Mouse (Mus musculus): Measurements from ENCODE around the gene Selenoo.
A peak's percentile ranks its signal among the peaks of the same experiment; 100 is the strongest.

The Selenoo gene

DNA sequence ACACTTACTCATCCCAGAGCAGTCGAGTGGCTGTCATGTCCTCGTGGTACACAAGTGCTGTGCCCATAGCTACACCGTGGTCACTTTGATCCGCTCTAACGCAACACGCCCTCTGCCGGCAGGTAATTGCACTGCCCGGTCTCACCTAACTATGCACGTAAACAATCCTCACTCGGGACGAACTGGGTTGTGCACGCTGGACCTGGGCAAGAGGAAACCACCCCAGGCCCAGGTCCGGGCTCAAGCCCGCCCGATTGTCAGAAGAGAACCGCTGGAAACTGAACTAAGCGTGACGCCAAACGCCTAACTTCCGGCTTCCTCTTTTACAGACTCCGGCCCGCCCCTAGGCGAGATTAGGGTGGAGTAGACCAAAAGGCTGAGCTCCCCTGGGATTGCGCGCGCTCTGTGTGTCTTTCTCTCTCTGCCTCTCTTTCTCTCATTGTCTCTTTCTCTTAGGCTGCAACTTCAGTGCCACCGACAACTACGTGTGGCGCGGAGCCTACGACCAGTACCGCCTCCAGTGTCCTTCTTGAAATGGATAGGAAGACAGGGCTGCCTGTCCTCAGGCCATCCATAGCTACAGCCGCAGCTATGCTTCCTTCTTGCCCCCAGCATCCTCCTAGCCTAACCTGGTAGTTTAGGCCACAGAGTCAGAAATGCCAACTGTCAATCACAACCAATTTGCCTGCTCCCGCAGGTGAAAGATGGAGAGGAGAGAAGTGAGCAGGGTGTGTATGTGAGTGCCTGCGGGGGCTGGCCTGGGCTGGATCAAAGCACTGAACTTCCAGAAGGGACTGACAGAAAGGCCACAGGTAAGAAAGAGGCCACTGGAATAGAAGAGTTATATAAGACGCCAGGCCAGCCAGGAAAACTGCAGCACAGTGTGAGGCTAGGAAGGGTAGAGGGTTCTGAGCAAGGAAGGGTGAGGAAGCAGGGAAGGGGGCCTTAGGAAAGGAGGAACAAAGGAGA is 39.8 kb downstream of the Selenoo start, which contains the start of gene Hdac10:
Gene Hdac10 (minus strand): TSS at position 319 of the 969 bp plus-strand sequence.
- peak; percentile 86 for DNase-seq

DNA sequence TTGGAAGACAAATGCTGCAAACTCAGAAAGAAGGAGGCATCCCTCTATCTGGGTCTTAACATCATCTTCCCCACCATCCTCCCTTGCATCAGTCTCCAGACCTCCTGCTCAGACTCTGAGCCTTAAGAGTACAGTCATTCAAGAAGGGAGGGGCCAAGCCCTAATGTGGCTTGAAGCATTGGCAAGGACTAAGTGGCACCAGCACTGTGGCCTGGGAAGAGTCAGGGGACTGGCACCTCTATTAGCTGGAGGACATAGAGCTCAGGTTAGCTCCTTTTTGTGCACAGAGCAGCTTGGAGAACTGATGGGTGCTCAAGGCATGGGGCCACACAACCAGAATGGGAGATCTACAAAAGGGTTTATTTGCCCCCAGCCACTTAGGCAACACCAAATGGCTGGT is 41.4 kb downstream of the Selenoo start:
- no peak for DNase-seq

- peak; percentile 31 for DNase-seq
These were observed 42.4 kb downstream of the Selenoo start for GRCm38 (mm10) chr15:89131316-89131715.

DNA sequence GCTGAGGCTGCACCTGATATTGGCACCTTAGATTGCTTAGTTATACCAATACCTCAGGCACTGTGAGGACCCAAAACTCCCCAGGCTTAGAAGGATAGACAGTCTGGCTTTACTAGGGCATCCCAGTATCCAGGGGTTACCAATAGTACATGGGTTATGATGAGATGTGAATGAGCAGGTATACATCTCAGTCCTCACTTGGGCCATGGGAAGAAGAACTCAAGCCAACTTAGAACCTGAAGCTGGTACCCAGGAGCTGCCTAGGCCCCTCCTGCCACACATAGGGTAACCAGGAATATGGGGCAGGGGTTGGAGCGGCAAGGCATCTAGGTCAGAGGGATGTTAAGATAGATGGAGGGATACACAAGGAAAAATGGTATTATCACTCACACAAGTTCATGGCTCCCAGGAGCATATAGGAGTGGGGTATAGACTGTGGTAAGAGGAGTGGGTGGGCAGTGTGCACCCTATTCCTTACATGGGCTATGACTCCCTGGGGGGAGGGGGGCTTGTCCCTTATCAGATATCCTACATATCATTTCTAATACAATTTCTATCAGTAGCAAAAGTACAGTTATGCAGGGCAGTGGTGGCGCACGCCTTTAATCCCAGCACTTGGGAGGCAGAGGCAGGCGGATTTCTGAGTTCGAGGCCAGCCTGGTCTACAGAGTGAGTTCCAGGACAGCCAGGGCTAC is 47.7 kb downstream of the Selenoo start:
- no peak for DNase-seq

- DNase-seq: no peak
These were observed 48.6 kb downstream of the Selenoo start for GRCm38 (mm10) chr15:89137378-89138045.

DNA sequence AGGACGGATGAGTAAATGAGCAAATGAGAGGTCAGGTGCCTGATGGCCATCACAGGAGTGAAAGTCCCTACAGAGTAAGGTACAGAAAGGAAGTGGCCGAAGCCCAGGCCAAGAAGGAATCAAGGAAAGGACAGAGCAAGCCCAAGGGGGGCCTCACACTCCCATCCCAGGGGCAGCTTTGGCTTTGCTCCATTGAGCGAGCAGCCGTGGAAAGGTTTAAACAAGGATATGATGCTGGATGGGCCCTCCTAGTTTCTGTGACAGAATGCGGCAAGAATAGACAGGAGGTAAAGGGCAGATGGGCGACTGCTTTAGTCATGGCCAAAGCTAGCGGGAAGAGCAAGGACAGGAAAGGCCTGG is 49.1 kb downstream of the Selenoo start:
- no peak for DNase-seq

DNA sequence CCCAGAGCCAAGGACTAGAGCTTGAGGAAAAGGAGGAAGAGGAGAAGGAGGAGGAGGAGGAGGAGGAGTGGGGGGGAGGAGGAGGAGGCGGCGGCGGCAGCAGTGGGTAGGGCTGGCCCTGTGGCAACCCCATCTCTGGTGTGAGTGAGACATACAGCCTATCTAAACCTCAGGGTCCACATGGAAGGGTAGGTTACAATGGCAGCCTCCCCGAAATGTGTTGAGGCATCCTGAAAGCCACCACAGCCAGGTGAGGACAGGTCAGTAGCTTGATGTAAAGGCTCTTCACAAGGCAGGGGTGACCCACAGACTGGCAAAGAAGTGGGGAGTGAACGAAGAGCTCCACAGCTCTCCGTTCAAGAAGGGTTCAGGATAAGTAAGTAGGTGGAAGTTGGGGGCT is 49.6 kb downstream of the Selenoo start:
- no peak for DNase-seq

GRCm38 (mm10) chr15:89140048-89140658 is 51.3 kb downstream of the Selenoo start:
- DNase-seq: no peak

- peak; percentile 30 for DNase-seq
These were observed 51.9 kb downstream of the Selenoo start, which contains the start of gene Mapk12 for GRCm38 (mm10) chr15:89140659-89141252. Mapk12 (minus strand) TSS chr15:89140703.

GRCm38 (mm10) chr15:89141443-89141842 is 52.6 kb downstream of the Selenoo start:
- DNase-seq: no peak

- no peak for DNase-seq
These were observed 53.0 kb downstream of the Selenoo start for GRCm38 (mm10) chr15:89141905-89142304.

GRCm38 (mm10) chr15:89143134-89143533 is 54.2 kb downstream of the Selenoo start:
- DNase-seq: no peak

GRCm38 (mm10) chr15:89144965-89145364 is 56.1 kb downstream of the Selenoo start:
- DNase-seq: no peak

- DNase-seq: no peak
These were observed 57.0 kb downstream of the Selenoo start for GRCm38 (mm10) chr15:89145813-89146350.

- peak; percentile 56 for DNase-seq
These were observed 57.7 kb downstream of the Selenoo start for GRCm38 (mm10) chr15:89146537-89146936.

GRCm38 (mm10) chr15:89147024-89147423 is 58.1 kb downstream of the Selenoo start:
- no peak for DNase-seq

DNA sequence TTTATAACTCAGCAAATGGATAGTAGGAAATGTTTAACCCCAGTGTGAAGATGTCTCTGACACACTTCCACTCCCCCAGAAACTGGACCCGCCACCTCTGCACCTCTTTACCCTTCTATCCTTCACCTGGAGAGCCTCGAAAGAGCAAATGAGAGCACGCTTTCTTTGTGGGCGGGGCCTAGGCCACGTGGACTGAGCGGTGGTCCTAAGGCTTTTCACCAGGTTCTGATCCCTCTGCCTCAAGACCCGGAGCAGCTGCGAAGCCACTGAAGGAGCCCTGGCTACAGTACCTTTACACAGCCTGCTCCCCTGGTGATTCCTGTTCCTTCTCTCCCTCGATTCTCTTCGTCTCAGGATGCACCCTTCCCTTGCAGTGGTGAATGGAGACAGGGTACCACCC is 58.6 kb downstream of the Selenoo start:
- DNase-seq: no peak

- DNase-seq: no peak
These were observed 59.0 kb downstream of the Selenoo start for GRCm38 (mm10) chr15:89147895-89148294.

DNA sequence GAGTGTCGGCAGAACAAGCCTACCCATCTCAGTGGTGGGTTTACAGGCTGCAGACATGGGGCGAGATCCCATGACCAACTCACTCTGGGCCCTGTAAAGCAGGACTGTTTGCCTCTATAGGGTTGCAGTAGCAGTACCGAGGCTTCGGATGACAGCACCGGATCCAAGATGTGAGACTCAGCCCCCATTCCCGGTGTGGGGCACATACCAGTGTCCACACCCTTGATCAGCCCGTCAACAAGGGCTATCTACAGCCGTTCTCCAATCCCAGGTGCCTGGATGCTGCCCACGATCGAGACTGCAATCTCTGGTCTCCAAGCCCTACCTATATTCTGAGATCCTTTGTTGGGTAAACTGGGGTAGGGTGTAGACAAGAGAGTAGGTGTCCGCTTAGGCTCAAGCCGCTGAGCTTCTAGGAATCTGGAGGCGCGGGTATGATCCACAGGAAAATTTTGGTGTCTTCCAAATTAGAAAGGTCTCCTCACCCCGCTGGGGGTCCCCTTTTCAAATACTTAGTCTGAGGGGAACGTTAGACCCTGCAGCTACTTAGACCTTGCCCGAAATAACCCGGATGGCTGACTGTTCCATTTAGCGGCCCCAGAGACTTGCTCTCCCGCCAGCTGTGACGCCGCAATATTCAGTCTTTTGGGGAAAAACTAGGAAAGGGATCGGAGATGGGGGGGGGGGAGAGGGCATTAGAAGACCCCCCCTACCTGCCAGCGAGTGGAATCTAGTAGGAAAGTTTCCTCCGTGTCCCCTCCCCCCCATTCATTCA is 59.8 kb downstream of the Selenoo start:
- DNase-seq: no peak

- DNase-seq: peak; percentile 54
These were observed 60.6 kb downstream of the Selenoo start, which contains the start of gene Mapk11 for GRCm38 (mm10) chr15:89149271-89150040. Mapk11 (minus strand) TSS chr15:89149628.
